Mouse (Mus musculus): ENCODE data around the gene A230050P20Rik. TPM values are rescaled to one million over a fixed set of nuclear protein-coding genes. Genes with fewer than 3 reads are reported as not detected.
A peak's percentile ranks its signal among the peaks of the same experiment; 100 is the strongest.

Gene A230050P20Rik
- polyA plus RNA-seq, 1 experiment from 2014 or later, result 2.4 TPM

GRCm38 (mm10) chr9:20876318-20877117 is 8.1 kb downstream of the A230050P20Rik start:
- Histone ChIP-seq H3K27ac (no peak overlapping the region), H3K27me3 (no peaks in the 10 kb centered on the region), H3K4me2 (replicated peaks) (no peak overlapping the region), H3K4me3 (no peak overlapping the region), H3K36me3 (no peaks in the 10 kb centered on the region), H3K4me1 (peaks cover 2% of the 10 kb centered on the region; the same call in 1 of the 2 replicates), H3K9me3 (replicated peaks) (no peaks in the 10 kb centered on the region), H3K9ac (no peak overlapping the region)
- 68% methylated on average over 8 of the region's 9 CpGs for WGBS
- ATAC-seq (ENCODE audit: low FRiP score), result no peak

- ATAC-seq (ENCODE audit: low FRiP score), result peak; percentile 23; the same call in 1 of the 2 replicates
- Histone ChIP-seq H3K27ac (no peak overlapping the region; the same call in 1 of the 2 replicates), H3K27me3 (no peaks in the 10 kb centered on the region), H3K4me3 (peak overlapping the region; percentile 37), H3K36me3 (no peaks in the 10 kb centered on the region), H3K9ac (no peak overlapping the region), H3K9me3 (replicated peaks) (no peaks in the 10 kb centered on the region), H3K4me1 (peaks cover 2% of the 10 kb centered on the region; the same call in 1 of the 2 replicates), H3K4me2 (replicated peaks) (peak overlapping the region; percentile 61)
- 35% methylated on average over 14 of the region's 14 CpGs for WGBS
Observed at GRCm38 (mm10) chr9:20877118-20878040, 8.9 kb downstream of the A230050P20Rik start.

- under 1% methylated on average over 61 of the region's 69 CpGs for WGBS
- peak overlapping the region; percentile 61 for H3K4me2 ChIP-seq (replicated peaks)
- H3K4me1 ChIP-seq, result peaks cover 2% of the 10 kb centered on the region; the same call in 1 of the 2 replicates
- H3K27ac ChIP-seq, result peak overlapping the region; percentile 92
- H3K9me3 ChIP-seq (replicated peaks), result no peaks in the 10 kb centered on the region
- H3K27me3 ChIP-seq, result no peaks in the 10 kb centered on the region
- peak overlapping the region; percentile 74 for H3K9ac ChIP-seq
- peak overlapping the region; percentile 37 for H3K4me3 ChIP-seq
- H3K36me3 ChIP-seq, result no peaks in the 10 kb centered on the region
- ATAC-seq (ENCODE audit: low FRiP score), result peak; percentile 95
Observed at GRCm38 (mm10) chr9:20878041-20878709, 9.7 kb downstream of the A230050P20Rik start.

- Histone ChIP-seq H3K36me3 (no peaks in the 10 kb centered on the region), H3K4me2 (replicated peaks) (peak overlapping the region; percentile 61), H3K27me3 (no peaks in the 10 kb centered on the region), H3K27ac (peak overlapping the region; percentile 92), H3K9me3 (replicated peaks) (no peaks in the 10 kb centered on the region), H3K9ac (peak overlapping the region; percentile 74), H3K4me3 (peak overlapping the region; percentile 37), H3K4me1 (peaks cover 2% of the 10 kb centered on the region; the same call in 1 of the 2 replicates)
- 22% methylated on average over 10 of the region's 10 CpGs for WGBS
- peak; percentile 32 for ATAC-seq (ENCODE audit: low FRiP score)
Observed at GRCm38 (mm10) chr9:20878710-20879065, 10.2 kb downstream of the A230050P20Rik start.

- Histone ChIP-seq H3K36me3 (no peaks in the 10 kb centered on the region), H3K4me3 (peak within 1 kb of the TSS; percentile 37), H3K27me3 (no peaks in the 10 kb centered on the region), H3K27ac (peak within 1 kb of the TSS; percentile 92), H3K9ac (peak within 1 kb of the TSS; percentile 74), H3K4me1 (peaks cover 2% of the 10 kb centered on the region; the same call in 1 of the 2 replicates), H3K9me3 (replicated peaks) (no peaks in the 10 kb centered on the region), H3K4me2 (replicated peaks) (peak within 1 kb of the TSS; percentile 61)
- no peak for ATAC-seq (ENCODE audit: low FRiP score)
- WGBS, result 92% methylated on average over 13 of the region's 13 CpGs
Observed at GRCm38 (mm10) chr9:20879097-20879792, 10.8 kb downstream of the A230050P20Rik start, which contains the start of gene Angptl6. TSS of gene Angptl6 (minus strand) at chr9:20879727.

GRCm38 (mm10) chr9:20886563-20886962 is 18.1 kb downstream of the A230050P20Rik start:
- Histone ChIP-seq H3K4me2 (replicated peaks) (no peak overlapping the region), H3K36me3 (peaks cover 22% of the 10 kb centered on the region), H3K9ac (no peak overlapping the region), H3K9me3 (replicated peaks) (no peaks in the 10 kb centered on the region), H3K4me1 (peaks cover 16% of the 10 kb centered on the region), H3K4me3 (no peak overlapping the region), H3K27me3 (no peaks in the 10 kb centered on the region), H3K27ac (no peak overlapping the region)
- no peak for ATAC-seq (ENCODE audit: low FRiP score)
- 94% methylated on average over 2 of the region's 2 CpGs for WGBS

GRCm38 (mm10) chr9:20887191-20887590 is 18.7 kb downstream of the A230050P20Rik start:
- peaks cover 16% of the 10 kb centered on the region for H3K4me1 ChIP-seq
- H3K4me2 ChIP-seq (replicated peaks), result peak overlapping the region; percentile 88
- no peak overlapping the region for H3K4me3 ChIP-seq
- H3K36me3 ChIP-seq, result peaks cover 28% of the 10 kb centered on the region
- peak overlapping the region; percentile 23; the same call in 1 of the 2 replicates for H3K27ac ChIP-seq
- H3K9ac ChIP-seq, result no peak overlapping the region
- 90% methylated on average over 6 of the region's 6 CpGs for WGBS
- ATAC-seq (ENCODE audit: low FRiP score), result 0 out of 2 replicates have a peak, but pooled peaks have one; percentile 14
- H3K9me3 ChIP-seq (replicated peaks), result no peaks in the 10 kb centered on the region
- H3K27me3 ChIP-seq, result no peaks in the 10 kb centered on the region

- no peaks in the 10 kb centered on the region for H3K27me3 ChIP-seq
- H3K27ac ChIP-seq, result peak within 1 kb of the TSS; percentile 92
- H3K4me2 ChIP-seq (replicated peaks), result peak within 1 kb of the TSS; percentile 88
- peak; percentile 96 for ATAC-seq (ENCODE audit: low FRiP score)
- H3K4me3 ChIP-seq, result peak within 1 kb of the TSS; percentile 86
- H3K36me3 ChIP-seq, result peaks cover 35% of the 10 kb centered on the region
- peaks cover 16% of the 10 kb centered on the region for H3K4me1 ChIP-seq
- H3K9ac ChIP-seq, result peak within 1 kb of the TSS; percentile 80
- no peaks in the 10 kb centered on the region for H3K9me3 ChIP-seq (replicated peaks)
- under 1% methylated on average over 43 of the region's 43 CpGs for WGBS
Observed at GRCm38 (mm10) chr9:20887704-20888385, 19.4 kb downstream of the A230050P20Rik start, which contains the start of gene Ppan. TSS of gene Ppan (plus strand) at chr9:20888175.

- Histone ChIP-seq H3K4me3 (peak overlapping the region; percentile 86), H3K4me1 (peaks cover 16% of the 10 kb centered on the region), H3K27me3 (no peaks in the 10 kb centered on the region), H3K27ac (peak overlapping the region; percentile 92), H3K9ac (peak overlapping the region; percentile 80), H3K9me3 (replicated peaks) (no peaks in the 10 kb centered on the region), H3K36me3 (peaks cover 40% of the 10 kb centered on the region), H3K4me2 (replicated peaks) (peak overlapping the region; percentile 88)
- WGBS, result under 1% methylated on average over 30 of the region's 30 CpGs
- ATAC-seq (ENCODE audit: low FRiP score), result no peak; the same call in none of the 2 replicates
Observed at GRCm38 (mm10) chr9:20888386-20888765, 19.9 kb downstream of the A230050P20Rik start.

GRCm38 (mm10) chr9:20889185-20890141 is 21.0 kb downstream of the A230050P20Rik start:
- Histone ChIP-seq H3K36me3 (peaks cover 51% of the 10 kb centered on the region), H3K4me1 (peaks cover 16% of the 10 kb centered on the region), H3K27ac (no peak overlapping the region), H3K4me3 (0 out of 2 replicates have a peak overlapping the region, but pooled peaks have one; percentile 0), H3K9me3 (replicated peaks) (no peaks in the 10 kb centered on the region), H3K4me2 (replicated peaks) (peak overlapping the region; percentile 88), H3K9ac (no peak overlapping the region), H3K27me3 (no peaks in the 10 kb centered on the region)
- no peak for ATAC-seq (ENCODE audit: low FRiP score)
- WGBS, result 87% methylated on average over 29 of the region's 29 CpGs
